Mouse (Mus musculus) small intestine, adult 2 months (tissue): ENCODE measurements around the gene Kif24.

Experiments used
- CTCF ChIP-seq: fragments of 200-500 bp; IDR thresholded peaks from 2 replicates; pipeline ENCODE4 v1.5.1; 2012; ENCODE audit warnings: low read depth, mild to moderate bottlenecking, control low read depth, inconsistent platforms, low read length, moderate library complexity, mixed read lengths; ENCODE audit not compliant: insufficient replicate concordance, insufficient read length; ENCODE audit errors: extremely low read depth
- POLR2A ChIP-seq: fragments of 200-500 bp; IDR thresholded peaks from 2 replicates; pipeline ENCODE4 v1.6.1; 2012; ENCODE audit warnings: low read depth, mild to moderate bottlenecking, control low read depth, inconsistent platforms, low read length, moderate library complexity

- no peak for TF ChIP-seq CTCF
- TF ChIP-seq POLR2A: no peak
Observed at GRCm38 (mm10) chr4:41497579-41497978, 32.9 kb upstream of the Kif24 start.
